Mouse (Mus musculus) thymus, postnatal 25 days (tissue): ENCODE results near the gene Pex26.
A peak's percentile ranks its signal among the peaks of the same experiment; 100 is the strongest.

ENCODE experiments used
- DNase-seq: peaks from one replicate; pipeline ENCODE4 v3.0.0; 2022

Gene Pex26

DNA sequence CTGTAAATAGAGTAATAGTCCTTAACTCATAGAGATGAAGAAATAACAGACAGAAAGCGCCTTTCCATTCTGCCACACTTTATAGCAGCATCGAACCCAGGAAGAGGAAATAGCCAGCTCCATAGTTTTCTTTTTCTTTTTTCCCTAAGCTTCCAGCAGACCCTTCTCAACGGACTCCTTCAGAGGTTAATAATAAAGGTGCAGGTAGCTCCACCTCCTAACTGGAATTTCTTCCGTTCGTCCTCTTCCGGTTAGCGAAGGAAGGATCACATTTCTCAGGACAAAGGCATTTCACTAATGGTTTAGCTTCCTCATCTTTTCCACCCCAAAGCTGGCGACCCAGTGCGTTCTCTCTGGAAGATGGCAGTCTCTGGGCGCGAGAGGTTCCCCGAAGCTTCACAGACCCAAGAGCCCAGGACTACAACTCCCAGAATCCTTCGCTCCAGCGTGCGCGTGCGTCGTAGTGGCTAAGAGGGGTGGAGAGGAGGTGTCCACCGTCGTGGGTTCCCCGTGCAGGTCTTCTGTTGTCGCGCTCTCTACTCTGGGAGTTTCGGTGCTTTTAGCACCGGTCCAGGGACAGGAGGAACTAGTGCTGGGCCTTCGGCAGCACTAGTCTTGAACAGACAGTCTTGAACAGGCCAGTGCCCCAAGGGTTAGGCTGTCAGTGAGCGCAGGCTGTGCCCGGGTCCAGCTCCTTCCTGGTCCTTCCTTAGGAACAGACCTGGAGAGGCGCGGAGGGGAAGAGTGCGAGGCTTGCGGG lies at the start of gene Pex26:
TSS of gene Pex26 (plus strand) at position 254 of the 760 bp plus-strand sequence.
- DNase-seq = peak; percentile 95

DNA sequence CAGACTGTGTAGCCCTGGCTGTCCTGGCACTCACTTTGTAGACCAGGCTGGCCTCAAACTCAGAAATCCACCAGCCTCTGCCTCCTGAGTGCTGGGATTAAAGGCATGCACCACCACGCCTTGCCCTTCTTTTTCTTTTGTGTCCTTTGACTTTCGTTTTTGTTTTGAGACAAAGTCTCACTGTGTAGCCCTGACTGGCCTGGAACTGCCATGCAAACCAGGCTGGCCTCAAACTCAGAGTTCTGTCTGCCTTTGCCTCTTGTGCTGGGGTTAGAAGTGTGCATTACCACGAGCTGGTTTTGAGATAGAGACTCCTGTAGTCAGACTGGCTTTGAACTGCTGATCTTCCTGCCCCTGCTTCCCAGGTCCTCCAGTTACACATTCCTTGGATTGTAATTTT lies 49.2 kb upstream of the Pex26 start:
- no peak for DNase-seq

DNA sequence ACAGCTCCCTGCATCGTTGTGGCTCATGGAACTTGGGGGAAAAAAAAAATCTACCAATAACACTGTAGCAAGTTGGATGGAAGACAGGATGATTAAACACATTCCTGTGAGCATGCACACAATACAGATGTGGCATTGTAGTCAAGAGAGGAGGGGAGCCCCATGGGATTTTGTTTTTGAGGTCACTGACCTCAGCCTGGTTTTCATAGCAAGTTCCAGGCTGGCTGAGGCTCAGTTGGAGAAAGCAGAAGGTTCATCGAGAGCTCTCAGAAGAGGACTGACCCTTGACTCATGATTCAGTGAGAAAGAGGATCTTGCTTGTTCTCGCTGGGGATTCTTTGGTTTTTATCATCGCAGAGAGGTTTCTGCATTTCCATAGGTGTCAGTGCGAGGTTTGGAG lies 48.6 kb upstream of the Pex26 start:
- DNase-seq = no peak

DNA sequence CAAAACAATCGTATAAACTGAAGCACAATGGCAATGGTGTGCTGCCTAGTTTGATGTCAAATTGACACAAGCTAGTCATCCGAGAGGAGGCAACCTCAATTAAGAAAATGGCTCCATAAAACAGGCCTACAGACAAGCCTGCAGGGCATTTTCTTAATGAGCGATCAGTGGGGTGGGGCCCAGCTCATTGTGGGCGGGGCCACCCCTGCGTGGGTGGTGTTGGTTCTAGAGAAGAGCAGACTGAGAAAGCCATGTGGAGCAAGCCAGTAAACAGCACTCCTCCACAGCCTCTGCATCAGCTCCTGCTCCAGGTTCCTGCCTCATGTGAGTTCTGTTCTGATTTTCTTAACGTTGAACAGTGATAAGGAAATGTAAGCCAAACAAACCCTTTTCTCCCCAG lies 46.2 kb upstream of the Pex26 start:
- DNase-seq = no peak

DNA sequence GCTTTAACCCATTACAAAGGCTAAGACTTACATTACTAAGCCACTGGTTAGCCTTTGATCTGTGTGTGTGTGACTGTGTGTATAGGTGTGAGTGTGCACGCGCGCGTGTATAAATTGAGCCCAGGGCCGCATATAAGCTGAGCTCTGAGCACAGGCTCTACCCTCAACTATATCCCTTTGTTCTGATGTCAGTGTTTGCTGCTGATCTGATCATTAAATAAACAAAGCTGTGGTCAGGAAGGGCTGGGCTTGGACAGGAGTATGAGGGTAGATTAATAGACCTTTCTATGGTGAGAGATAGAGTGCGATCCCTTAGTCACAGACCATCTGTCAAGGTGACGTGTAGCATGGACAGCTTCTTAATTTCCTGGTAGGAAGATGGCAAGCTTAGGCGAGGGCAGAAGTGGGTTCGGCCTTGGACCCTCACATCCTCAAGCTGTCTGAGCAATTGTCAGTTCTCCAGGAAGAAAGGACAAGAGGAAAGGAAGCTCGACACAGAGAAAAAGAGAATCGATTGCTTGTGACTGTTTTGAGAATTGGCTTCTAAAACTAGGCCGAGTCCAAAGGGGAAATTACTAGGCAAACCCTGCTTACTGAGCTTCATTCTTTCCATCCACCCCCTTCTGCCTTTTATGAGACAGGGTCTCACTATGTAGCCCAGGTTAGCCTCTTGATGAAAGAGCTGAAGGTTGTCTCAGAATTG lies 45.0 kb upstream of the Pex26 start:
- DNase-seq = no peak

DNA sequence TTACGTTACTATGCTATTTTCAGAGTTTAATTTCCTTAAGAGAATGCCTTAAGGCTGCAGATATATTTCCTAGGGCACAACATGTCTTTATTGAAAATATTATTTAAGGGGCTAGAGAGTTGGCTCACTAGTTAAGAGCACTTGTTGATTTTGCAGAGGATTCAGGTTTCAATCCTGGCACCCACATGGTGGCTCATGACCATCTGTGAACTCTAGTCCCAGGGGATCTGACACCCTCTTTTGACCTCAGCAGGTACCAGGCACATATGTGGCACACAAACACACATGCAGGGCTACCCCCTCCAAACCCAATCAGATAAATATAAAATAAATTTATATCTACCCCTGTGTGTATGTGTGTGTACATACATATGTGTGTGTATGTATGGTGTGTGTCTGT lies 44.2 kb upstream of the Pex26 start:
- no peak for DNase-seq

DNA sequence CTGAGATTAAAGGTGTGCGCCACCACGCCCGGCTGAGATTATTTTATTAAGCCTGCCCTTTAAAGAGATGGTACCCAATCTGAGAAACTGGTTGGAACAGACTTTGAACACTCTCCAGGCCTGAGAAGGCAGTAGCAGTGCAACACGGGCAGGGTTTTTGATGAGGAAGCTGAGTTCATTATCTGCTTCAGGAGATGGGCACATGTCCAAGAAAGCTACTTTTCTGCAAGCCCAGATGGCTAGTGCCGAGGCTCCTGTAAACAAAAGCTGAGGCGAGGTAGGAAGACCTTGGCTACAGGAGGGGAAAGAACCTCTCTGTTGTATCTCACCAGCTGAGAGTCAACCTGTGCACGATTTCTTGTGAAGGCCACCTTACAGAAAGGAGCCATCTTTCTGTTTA lies 41.2 kb upstream of the Pex26 start:
- DNase-seq = no peak

DNA sequence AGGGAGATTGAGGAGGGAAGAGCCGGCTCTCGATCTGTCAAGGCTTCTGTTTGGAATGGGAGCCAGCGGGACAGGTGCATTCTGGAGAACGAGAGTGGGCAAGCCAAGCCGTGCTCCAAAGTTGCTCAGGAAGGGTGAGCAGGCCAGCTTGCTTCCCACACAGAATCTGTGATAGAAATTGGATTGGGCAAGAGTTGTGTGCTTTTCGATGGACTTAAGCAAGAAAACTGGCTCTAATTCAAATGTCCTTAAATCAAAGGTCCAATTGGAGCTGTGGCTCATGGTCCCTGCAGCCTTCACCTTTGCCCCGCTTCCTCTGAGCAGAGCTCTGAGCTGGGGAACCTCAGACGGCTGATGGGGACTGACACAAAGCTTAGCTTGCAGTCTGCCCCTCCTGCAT lies 40.0 kb upstream of the Pex26 start:
- no peak for DNase-seq

DNA sequence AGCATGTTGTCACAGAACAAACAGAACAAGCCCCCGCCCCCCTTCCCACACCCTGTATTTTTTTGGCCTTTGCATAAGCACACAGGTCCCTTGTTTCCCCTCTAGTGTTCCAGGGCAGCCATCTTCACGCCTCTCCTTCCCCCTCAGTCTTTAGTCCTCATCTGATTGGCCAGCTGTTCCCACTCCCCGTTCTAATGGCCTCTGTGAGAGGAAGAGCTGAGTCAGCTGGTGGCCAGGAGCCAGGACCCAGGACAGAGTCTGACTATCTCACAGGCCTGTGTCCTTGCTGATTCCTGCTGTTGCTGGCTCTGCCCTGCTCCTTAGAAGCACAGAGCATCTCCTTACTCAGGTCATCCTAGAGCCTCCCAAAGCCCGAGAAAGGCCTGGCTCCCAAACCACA lies 39.4 kb upstream of the Pex26 start:
- no peak for DNase-seq

DNA sequence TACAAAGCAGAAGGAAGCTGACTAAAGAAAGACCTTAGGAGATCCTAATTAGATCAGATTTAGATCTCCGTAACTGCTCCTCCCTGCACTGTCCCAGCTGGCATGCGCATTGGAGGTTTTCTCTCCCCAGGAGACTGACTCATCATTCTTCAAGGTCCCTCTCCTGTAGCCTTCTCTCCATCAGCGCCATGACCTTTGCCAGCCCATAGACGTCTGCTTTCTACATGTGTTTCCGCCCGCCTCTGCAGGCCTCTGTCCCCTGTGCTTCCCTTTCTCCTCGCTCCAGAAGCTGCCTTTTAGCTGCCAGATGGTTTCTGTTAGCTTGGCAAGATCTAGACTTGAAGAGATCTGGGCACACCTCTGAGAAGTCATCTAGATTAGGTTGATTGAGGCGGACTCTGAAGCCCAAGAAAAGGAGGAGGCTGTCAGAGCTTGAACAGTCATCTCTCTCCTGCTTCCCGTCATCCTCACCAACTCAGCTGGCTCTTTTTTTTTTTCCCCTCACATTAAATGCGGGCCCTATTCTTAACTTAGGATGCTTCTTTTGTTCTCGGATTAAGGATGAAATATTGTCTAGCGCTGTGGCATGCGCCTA lies 38.4 kb upstream of the Pex26 start:
- DNase-seq = no peak

DNA sequence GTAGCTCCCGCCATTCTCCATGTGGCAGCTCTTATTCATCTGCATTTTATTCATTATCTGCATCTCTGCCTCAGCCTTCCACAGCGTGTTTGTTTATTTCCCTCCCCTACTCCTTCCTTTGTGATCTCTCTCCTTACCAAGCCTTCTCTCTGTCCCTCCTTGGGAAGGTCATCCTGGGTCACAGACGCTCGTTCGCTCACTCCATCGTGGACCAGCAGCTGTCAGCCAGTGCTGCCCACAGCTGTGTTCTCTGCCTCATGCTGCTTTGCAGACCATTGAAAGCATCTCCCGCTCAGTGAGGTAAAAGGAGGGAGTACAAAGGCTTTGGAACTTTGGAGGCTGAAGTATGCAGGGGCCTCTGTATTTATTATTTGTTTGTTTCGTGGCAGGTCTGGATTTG lies 37.6 kb upstream of the Pex26 start:
- DNase-seq = no peak

DNA sequence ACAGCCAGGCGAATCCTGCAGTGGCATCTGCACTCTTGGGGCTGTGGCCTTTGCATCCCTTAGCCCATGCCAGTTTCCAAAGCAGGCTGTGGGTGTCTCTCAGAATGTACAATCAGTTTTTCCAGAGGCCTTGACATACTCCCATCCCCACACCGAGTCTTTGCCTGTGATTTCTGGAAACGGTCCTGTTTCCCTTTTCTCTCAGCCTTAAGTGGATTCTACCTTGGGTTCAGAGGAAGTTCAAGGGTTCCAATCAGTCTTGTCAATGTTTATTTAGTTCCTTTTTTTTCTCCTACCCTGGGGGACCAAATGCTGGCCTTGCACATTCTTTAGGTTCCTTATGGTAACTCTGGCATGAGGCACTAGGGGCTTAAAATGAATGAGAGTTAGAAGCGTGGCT lies 36.7 kb upstream of the Pex26 start:
- no peak for DNase-seq

DNA sequence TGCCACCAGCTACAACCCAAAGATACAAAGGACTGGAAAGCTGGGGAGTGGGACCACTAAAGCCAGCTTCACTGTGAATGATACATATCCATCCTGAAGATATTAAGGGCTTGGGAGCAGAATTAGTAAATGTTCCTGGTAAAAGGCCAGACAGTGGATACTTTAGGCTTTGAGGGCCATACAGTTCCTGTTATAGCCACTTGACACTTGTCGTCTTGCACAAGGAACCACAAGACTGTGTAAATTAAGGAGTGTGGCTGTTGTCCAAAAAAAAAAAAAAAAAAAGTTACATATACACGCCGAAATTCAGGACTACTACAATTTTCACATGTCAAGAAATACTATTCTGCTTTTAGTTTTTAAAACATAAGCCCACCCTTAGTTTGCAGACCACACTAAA lies 35.1 kb upstream of the Pex26 start:
- no peak for DNase-seq

DNA sequence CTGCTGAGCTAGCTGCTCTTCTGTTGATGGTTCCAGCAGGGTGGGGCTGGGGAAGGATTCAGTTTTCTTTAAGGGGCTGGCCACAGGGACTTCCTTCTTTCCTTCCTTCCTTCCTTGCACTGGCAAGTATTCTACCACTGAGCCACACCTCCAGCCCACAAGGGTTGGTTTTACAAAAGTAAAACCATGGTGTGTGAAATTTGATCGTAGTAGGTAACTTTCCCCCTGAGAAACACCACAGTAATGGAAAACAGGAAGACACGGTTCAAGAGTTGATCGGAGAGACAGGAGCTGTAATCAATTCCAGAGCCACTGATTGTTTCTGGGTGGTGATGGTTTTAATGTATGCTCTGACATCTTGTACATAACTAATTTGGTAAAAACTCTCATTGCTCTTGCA lies 34.0 kb upstream of the Pex26 start:
- no peak for DNase-seq

DNA sequence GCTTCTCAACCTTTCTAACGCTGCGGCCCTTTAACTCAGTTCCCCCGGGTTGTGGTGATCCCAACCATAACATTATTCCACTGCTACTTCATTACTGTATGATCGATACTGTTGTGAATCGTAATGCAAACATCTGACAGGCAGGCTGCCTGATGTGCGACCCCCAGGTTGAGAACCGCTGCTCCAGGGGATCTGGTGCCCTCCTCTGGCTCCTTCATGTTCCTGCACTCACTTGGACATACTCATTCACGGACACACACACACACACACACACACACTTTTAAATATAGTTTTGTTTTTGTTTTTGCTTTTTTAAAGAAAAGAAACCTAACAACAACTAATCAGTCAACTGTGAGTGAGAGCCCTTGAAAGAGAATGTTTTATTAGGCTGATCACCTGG lies 33.3 kb upstream of the Pex26 start:
- DNase-seq = no peak

DNA sequence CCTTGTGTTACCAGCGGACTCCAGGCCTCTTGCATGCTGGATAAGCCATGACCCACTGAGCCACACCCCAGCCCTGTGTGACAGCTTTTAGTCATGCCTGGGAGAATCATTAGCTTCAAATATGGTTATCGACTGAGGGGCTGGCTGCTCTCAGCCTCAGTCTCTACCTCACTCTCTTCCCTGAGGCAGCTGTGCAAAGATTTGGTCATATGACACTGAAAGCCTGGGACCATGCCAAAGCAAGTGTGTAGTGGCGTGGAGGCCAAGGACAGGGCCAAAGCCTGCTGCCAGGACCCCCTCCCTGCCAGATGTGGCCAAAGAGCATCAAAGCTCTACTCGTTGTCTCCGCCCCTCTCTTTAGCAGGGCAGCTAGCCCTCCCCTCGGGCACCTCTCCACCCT lies 31.7 kb upstream of the Pex26 start:
- DNase-seq = no peak

DNA sequence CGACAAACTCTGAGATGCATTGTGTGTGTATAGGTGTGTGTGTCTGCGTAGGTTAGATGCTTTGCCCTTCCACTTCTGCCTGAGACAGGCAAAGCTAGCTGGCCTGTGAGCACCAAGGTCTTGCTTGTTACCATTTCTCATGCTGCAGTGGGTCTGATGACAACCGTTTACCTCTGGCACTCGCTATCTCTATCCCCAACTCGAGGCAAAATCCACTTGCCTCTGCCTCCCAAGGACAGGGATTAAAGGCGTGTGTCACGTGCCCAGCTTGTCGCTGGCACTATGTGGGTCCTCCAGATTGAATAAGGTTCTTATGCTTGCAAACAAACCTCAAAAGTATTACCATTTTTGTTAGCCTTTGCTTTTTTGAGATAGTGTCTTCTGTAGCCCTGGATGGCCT lies 30.3 kb upstream of the Pex26 start:
- DNase-seq = no peak

DNA sequence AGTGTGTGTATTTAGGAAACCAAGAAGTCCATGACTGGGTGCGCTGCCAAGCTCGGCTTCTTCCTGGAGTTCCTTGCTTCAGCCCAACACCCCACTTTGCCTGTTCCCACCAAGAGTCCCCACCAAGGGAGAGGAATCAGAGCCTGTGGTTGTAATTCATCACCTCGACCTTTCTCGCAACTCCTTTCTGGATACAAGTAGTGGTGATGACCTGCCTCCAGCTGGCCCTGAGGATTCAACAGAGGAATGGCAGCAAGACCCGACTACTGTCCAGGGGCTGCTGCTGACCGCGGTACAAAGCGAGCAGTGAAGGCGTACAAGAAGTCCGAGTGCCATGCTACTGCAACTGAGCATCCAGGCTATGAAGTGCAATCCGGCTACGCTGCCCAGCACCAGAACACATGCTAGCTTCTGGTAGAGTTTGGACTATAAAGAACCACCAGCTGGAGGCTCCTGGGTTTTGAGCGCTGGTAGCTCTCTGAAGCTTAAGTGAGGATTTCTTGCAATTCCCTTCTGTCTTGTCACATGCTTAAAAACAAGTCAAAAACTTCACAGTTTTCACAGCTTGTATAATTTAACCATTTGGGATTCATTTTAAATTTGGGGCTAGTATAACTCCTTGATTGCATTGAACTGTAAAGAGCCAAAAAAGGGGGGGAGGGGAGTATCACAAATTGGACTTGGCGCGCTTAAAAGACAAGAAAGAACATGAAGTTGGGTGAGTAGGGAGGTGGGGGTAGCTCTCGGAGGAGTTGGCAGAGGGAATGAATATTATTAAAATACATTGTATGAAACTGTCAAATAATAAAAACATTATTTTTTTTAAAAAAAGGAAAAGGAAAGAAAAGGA lies 28.8 kb upstream of the Pex26 start:
- DNase-seq = no peak

DNA sequence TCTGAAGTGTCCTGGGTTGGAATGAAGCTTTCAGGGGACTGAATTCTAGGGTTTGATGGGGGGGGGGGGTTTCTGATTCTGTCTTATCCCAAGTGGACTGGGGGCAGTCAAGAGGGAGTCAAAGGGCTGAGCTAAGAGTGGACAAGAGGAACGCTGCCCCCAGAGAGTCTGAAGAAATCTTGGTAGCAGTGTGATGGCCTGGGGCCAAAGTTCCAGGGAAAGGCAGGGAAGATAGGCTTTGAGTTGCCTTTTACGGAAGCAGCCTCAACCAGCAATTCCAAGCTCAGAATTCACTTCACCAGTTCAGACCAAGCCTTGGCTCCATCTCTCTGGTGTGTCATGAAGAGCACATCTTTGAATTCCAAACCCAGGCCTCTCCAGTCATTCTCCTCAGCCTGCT lies 27.4 kb upstream of the Pex26 start:
- DNase-seq = no peak

DNA sequence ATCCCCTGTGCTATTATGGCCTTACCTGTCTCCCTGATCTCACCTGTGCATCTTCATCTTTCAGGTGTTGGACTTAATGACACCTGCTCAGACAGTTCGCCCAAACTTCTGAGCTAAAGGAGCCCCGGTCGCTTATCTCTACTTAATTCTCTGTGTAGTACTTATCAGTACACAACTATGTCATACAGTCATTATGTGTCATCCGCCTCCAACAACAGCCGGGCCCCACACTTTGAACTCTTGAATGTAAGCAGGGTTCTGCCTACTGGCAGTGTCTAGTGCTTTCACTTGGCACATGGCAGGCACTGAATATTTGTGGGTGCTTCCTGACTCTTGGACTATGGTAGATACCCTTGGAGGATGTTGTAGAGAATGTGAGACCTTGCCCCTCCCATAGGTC lies 23.9 kb upstream of the Pex26 start:
- DNase-seq = no peak

DNA sequence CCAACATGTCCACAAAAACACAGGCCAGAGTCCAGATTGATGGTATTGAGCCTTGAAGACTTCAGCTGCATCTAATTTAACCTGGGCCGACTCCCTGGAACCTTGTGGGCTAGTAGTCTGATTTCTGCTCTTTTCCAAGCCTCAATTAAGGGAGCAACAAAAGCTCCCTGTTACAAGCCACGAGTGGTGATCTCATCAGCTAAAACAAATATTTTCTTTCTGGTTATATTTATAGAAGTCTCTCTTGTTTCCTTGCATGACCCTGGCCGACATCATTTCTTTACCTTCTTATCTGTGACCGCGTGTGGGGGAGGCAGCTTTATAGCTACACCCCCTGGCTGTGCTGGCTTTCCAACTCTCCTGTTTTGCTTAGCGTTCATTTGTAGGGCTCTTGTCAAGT lies 23.3 kb upstream of the Pex26 start:
- DNase-seq = no peak

DNA sequence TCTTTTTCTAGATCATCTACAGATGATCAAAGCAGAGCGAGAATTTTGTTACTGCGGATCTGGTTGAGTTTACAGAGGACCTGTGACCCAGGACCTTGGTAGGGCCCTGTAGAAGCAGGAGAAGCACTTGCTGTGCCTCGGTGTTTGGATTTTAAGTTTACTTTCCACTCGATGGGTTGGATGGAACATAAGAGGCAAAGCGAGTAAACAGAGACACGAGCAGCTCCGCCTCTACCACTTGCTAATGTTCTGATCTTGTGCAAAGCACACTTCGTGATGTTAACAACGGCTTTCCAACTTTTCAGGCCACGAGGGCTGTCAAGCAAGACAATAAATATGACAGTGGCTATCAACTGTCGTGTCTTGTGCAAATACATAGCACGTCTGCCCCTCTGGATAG lies 20.9 kb upstream of the Pex26 start:
- DNase-seq = no peak

DNA sequence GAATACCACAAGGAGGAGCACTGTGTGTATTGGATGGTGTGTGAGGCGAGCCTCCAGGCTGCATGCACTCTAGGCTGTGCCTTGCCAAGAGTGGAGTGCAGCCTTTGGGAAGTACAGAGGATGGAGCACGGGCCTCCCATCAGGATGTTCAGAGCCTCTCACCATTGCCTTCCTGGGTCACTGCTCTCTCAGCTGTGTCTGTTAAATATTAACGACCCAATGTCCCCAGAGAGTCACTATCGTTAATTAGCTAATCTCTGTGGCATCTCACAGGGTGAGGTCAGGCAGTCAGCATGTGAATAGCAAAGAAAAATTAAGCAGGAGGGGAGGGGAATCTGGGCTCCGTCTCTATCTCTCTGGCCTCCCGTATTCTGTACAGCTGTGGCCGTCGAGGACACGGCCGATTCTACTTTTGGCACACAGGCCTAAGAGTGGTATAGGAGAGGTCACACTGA lies 17.3 kb upstream of the Pex26 start:
- no peak for DNase-seq
